9 mouse cellular contexts compared by ENCODE assay signal in genomic region chr19:42026158-42026557, GRCm38 (mm10). TPM values are rescaled to one million over a fixed set of nuclear protein-coding genes. Genes with fewer than 3 reads are reported as not detected.
DNase-seq lines count a peak whose midpoint lies in the region; ATAC-seq and TF ChIP-seq lines count a peak whose summit lies in the region.
"Had no signal": no experiment of that assay in that cellular context is flagged by ENCODE, and none has a peak within 500 bp of the region (broad histone marks: within the 10 kb centered on the region; RNA-seq: fewer than 3 reads in every experiment).

No protein-coding gene starts in this region.

- WGBS in bone marrow, adult 2 months: 6% methylated on average over 5 of the region's 5 CpGs
- 1% methylated on average over 5 of the region's 5 CpGs for WGBS in lung, adult 2 months

- intact Hi-C loops in heart, postnatal 10 days (cut with DNase I): loop anchor here (2.0 to 5.0 kb wide), 4 partner anchors 43 to 127 kb away; partner anchors contain the start of gene Pgam1

- peak; percentile 55 to 70 for DNase-seq in CD8-positive naive resting alpha-beta T cell, adult 2 months (ENCODE audit: low read depth in 2 of 2, low spot score in 2 of 2)
- DNase-seq in heart, postnatal 10 days: peak; percentile 90 to 91
- peak; percentile 65 to 94 for DNase-seq in layer of hippocampus, adult 18-20 months (ENCODE audit: low spot score in 2 of 2)
- DNase-seq in lung, adult 2 months: peak; percentile 82
- DNase-seq in thymus, adult 18-20 months: peak; percentile 35 to 45

- no peaks in the 10 kb centered on the region; the same call in 1 of the 2 replicates for H3K4me1 ChIP-seq in bone marrow, adult 2 months (ENCODE audit: control insufficient read depth, insufficient read depth, low read length)
- peaks cover 24% of the 10 kb centered on the region for H3K4me1 ChIP-seq in embryonic fibroblast, embryonic 13.5 days (ENCODE audit: control insufficient read depth, insufficient read depth, low read length)
- H3K4me1 ChIP-seq in lung, adult 2 months (ENCODE audit: control insufficient read depth, insufficient read depth, low read length): no peaks in the 10 kb centered on the region

- no peak overlapping the region for H3K4me3 ChIP-seq in bone marrow, adult 2 months (replicated peaks; ENCODE audit: control insufficient read depth, low read depth, low read length)
- no peak overlapping the region for H3K4me3 ChIP-seq in embryonic fibroblast, embryonic 13.5 days (ENCODE audit: insufficient read depth, low read length)
- H3K4me3 ChIP-seq in lung, adult 2 months (replicated peaks; ENCODE audit: extremely low read depth, low read depth, low read length): no peak overlapping the region
- H3K4me3 ChIP-seq: liver, embryonic 15.5 days had no signal

- no peak overlapping the region for H3K27ac ChIP-seq in bone marrow, adult 2 months (ENCODE audit: control insufficient read depth, insufficient read depth, low read depth, low read length, poor library complexity)
- H3K27ac ChIP-seq in embryonic fibroblast, embryonic 13.5 days (ENCODE audit: insufficient read depth, low read length): no peak overlapping the region
- H3K27ac ChIP-seq: liver, embryonic 15.5 days had no signal

- peak; percentile 87 for ATAC-seq in neutrophil, adult 5-6 weeks (ENCODE audit: extremely low read depth, insufficient number of reproducible peaks, low FRiP score, poor library complexity, severe bottlenecking)

- peak; percentile 99 for TF ChIP-seq CTCF in bone marrow, adult 2 months (IDR thresholded peaks at IDR 0.05; ENCODE audit: control insufficient read depth, insufficient read depth, low read length)
- TF ChIP-seq CTCF in embryonic fibroblast, embryonic 13.5 days (IDR thresholded peaks at IDR 0.05; ENCODE audit: borderline replicate concordance, insufficient read depth, low read length): peak; percentile 97
- TF ChIP-seq CTCF in lung, adult 2 months (IDR thresholded peaks at IDR 0.05; ENCODE audit: insufficient read depth, low read length): peak; percentile 96

- no peak for TF ChIP-seq POLR2A in bone marrow, adult 2 months (IDR thresholded peaks at IDR 0.05; ENCODE audit: borderline replicate concordance, control insufficient read depth, low read depth, low read length)
- TF ChIP-seq POLR2A in embryonic fibroblast, embryonic 13.5 days (IDR thresholded peaks at IDR 0.05; ENCODE audit: low read depth, low read length): no peak
- TF ChIP-seq POLR2A in lung, adult 2 months (IDR thresholded peaks at IDR 0.05; ENCODE audit: borderline replicate concordance, extremely low read depth, low read depth, low read length): no peak

RNA-seq across cellular contexts. Expression of gene Ankrd2, which starts 9.6 kb away (rescaled TPM):
- not detected in 2 replicates for polyA plus RNA-seq in bone marrow, adult 2 months (2011; ENCODE audit: insufficient read depth, insufficient read length, low replicate concordance, missing spikeins)
- polyA plus RNA-seq in embryonic fibroblast, embryonic 13.5 days (2011; ENCODE audit: insufficient read length, low read depth, missing spikeins): not detected in 2 replicates
- not detected for total RNA-seq in heart, postnatal 10 days (2021)
- under 1 TPM in 1 of 2 experiments, not detected in 1; 0.30 TPM for total RNA-seq in layer of hippocampus, adult 18-20 months (2021)
- 0.14 and 0.20 TPM in 2 replicates for polyA plus RNA-seq in lung, adult 2 months (2012; rRNA removed)
- not detected in 2 replicates for total RNA-seq in neutrophil, adult 5-6 weeks (2017)

RNA-seq across cellular contexts. Expression of gene Hoga1, which starts 19.3 kb away (rescaled TPM):
- polyA plus RNA-seq in bone marrow, adult 2 months (2011; ENCODE audit: insufficient read depth, insufficient read length, low replicate concordance, missing spikeins): 1.8 TPM in 1 of 2 replicates, not detected in the other
- polyA plus RNA-seq in embryonic fibroblast, embryonic 13.5 days (2011; ENCODE audit: insufficient read length, low read depth, missing spikeins): 1.3 and 1.7 TPM in 2 replicates
- total RNA-seq in heart, postnatal 10 days (2021): 1 to 10 TPM; 1.3 to 2.2 TPM
- total RNA-seq in layer of hippocampus, adult 18-20 months (2021): 1 to 10 TPM; 8.7 to 9.4 TPM
- polyA plus RNA-seq in lung, adult 2 months (2012; rRNA removed): 7.6 and 8.7 TPM in 2 replicates
- total RNA-seq in neutrophil, adult 5-6 weeks (2017): not detected in 2 replicates

RNA-seq across cellular contexts. Expression of gene 4933411K16Rik, which starts 25.9 kb away (rescaled TPM):
- not detected in 2 replicates for polyA plus RNA-seq in bone marrow, adult 2 months (2011; ENCODE audit: insufficient read depth, insufficient read length, low replicate concordance, missing spikeins)
- polyA plus RNA-seq in embryonic fibroblast, embryonic 13.5 days (2011; ENCODE audit: insufficient read length, low read depth, missing spikeins): 0.51 TPM in 1 of 2 replicates, not detected in the other
- under 1 TPM; 0.24 to 0.37 TPM for total RNA-seq in heart, postnatal 10 days (2021)
- 1 to 10 TPM; 1.6 to 2.1 TPM for total RNA-seq in layer of hippocampus, adult 18-20 months (2021)
- 1.1 and 1.4 TPM in 2 replicates for polyA plus RNA-seq in lung, adult 2 months (2012; rRNA removed)
- total RNA-seq in neutrophil, adult 5-6 weeks (2017): not detected in 2 replicates

RNA-seq across cellular contexts. Expression of gene Ubtd1, which starts 44.6 kb away (rescaled TPM):
- 6.0 and 10.2 TPM in 2 replicates for polyA plus RNA-seq in bone marrow, adult 2 months (2011; ENCODE audit: insufficient read depth, insufficient read length, low replicate concordance, missing spikeins)
- polyA plus RNA-seq in embryonic fibroblast, embryonic 13.5 days (2011; ENCODE audit: insufficient read length, low read depth, missing spikeins): 29.8 and 39.5 TPM in 2 replicates
- 10 to 100 TPM; 31.4 to 33.8 TPM for total RNA-seq in heart, postnatal 10 days (2021)
- 10 to 100 TPM; 13.4 to 14.6 TPM for total RNA-seq in layer of hippocampus, adult 18-20 months (2021)
- 26.0 and 31.7 TPM in 2 replicates for polyA plus RNA-seq in lung, adult 2 months (2012; rRNA removed)
- 8.6 and 11.9 TPM in 2 replicates for total RNA-seq in neutrophil, adult 5-6 weeks (2017)

RNA-seq across cellular contexts. Expression of gene Mms19, which starts 45.2 kb away (rescaled TPM):
- polyA plus RNA-seq in bone marrow, adult 2 months (2011; ENCODE audit: insufficient read depth, insufficient read length, low replicate concordance, missing spikeins): 28.0 and 45.8 TPM in 2 replicates
- polyA plus RNA-seq in embryonic fibroblast, embryonic 13.5 days (2011; ENCODE audit: insufficient read length, low read depth, missing spikeins): 53.2 and 54.2 TPM in 2 replicates
- 10 to 100 TPM; 18.3 to 25.9 TPM for total RNA-seq in heart, postnatal 10 days (2021)
- 10 to 100 TPM; 28.7 to 34.6 TPM for total RNA-seq in layer of hippocampus, adult 18-20 months (2021)
- polyA plus RNA-seq in lung, adult 2 months (2012; rRNA removed): 53.7 and 57.0 TPM in 2 replicates
- 29.8 and 45.2 TPM in 2 replicates for total RNA-seq in neutrophil, adult 5-6 weeks (2017)

Comparison
In these comparisons a context has a peak if more than half of its experiments do, and no peak if none do; other contexts are left out.
1. DNase-seq: peak in every context shown above with its lines; median percentile 90 in heart, postnatal 10 days; 82 in lung, adult 2 months; 80 in layer of hippocampus, adult 18-20 months; 62 in CD8-positive naive resting alpha-beta T cell, adult 2 months; 40 in thymus, adult 18-20 months.